29 mouse cellular contexts compared by ENCODE assay signal in the genomic region with DNA sequence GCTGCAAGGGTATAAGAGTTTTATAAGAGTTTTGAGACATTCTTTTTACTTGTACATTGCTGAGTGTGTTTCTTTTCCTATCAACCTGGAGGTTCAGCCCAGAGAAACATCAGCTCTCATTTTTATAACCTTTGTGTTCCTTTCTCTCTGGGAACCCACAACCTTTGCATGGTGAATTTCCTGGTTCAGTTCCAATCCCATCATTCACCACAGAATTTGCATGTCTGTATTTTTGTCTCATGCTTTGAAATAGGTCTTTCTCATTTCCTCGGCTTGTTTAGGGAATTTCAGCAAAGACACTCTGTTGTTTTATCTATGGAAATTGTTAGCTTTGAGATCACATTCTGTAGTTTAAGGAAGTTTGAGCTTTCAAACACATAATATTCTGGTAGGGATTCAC. TPM values are rescaled to one million over a fixed set of nuclear protein-coding genes. Genes with fewer than 3 reads are reported as not detected.
DNase-seq lines count a peak whose midpoint lies in the region; ATAC-seq and TF ChIP-seq lines count a peak whose summit lies in the region.
"Had no signal": no experiment of that assay in that cellular context is flagged by ENCODE, and none has a peak within 500 bp of the region (broad histone marks: within the 10 kb centered on the region; RNA-seq: fewer than 3 reads in every experiment).

No protein-coding gene starts in this region.

- TF ChIP-seq POLR2A in bone marrow macrophage, adult 2 months (IDR thresholded peaks at IDR 0.05; ENCODE audit: borderline replicate concordance, low read depth, low read length), result no peak

- peaks cover 55% of the 10 kb centered on the region for H3K4me1 ChIP-seq in bone marrow macrophage, adult 2 months (ENCODE audit: control insufficient read depth, insufficient read depth, low read length)
- H3K4me1 ChIP-seq: embryonic facial prominence, embryonic 12.5 days; heart, embryonic 13.5 days had no signal

- TF ChIP-seq CTCF in bone marrow macrophage, adult 2 months (IDR thresholded peaks at IDR 0.05; ENCODE audit: low read depth, low read length), result no peak

- DNase-seq in CD4-positive, CD25-positive, alpha-beta regulatory T cell, adult 2 months (ENCODE audit: low read depth, low spot score), result peak; percentile 43
- peak; percentile 38 to 39 for DNase-seq in B cell, adult 2 months
- DNase-seq in splenic B cell, adult 2 months (ENCODE audit: low read depth, low spot score), result peak; percentile 74
- no peak for DNase-seq in adrenal gland, adult 18-20 months (ENCODE audit: low spot score in 2 of 2)
- no peak for DNase-seq in cerebellum, postnatal 4 days (ENCODE audit: low spot score in 2 of 2)
- DNase-seq: adrenal gland, adult 8-10 months; adrenal gland, postnatal 25 days; cerebellum, adult 18-20 months; cerebellum, adult 9-10 months; cerebellum, postnatal 14 days; forebrain, postnatal 0 days; gastrocnemius, adult 2 months; gastrocnemius, postnatal 25 days; heart, adult 2 months; heart, postnatal 14 days; heart, postnatal 4 days had no signal

- peak overlapping the region; percentile 83 for H3K27ac ChIP-seq in bone marrow macrophage, adult 2 months (ENCODE audit: insufficient read depth, low read depth, low read length)
- H3K27ac ChIP-seq: embryonic facial prominence, embryonic 12.5 days; embryonic facial prominence, embryonic 15.5 days; gastrocnemius, adult 2 months; heart, adult 2 months; heart, embryonic 10.5 days; heart, embryonic 13.5 days; hindbrain, embryonic 14.5 days; hindbrain, postnatal 0 days had no signal

- no peak for ATAC-seq in CD4-positive, CD25-positive, alpha-beta regulatory T cell, adult 4 months
- ATAC-seq: forebrain, embryonic 14.5 days; forebrain, postnatal 0 days; hindbrain, postnatal 0 days had no signal

- H3K36me3 ChIP-seq in splenic B cell, adult 2 months (ENCODE audit: control insufficient read depth, insufficient read depth, low read length, poor library complexity, severe bottlenecking), result no peaks in the 10 kb centered on the region
- H3K36me3 ChIP-seq: embryonic facial prominence, embryonic 12.5 days; embryonic facial prominence, embryonic 15.5 days; heart, embryonic 10.5 days; heart, embryonic 13.5 days had no signal

- no peak overlapping the region for H3K4me3 ChIP-seq in bone marrow macrophage, adult 2 months (ENCODE audit: insufficient read depth, low read length)
- H3K4me3 ChIP-seq: embryonic facial prominence, embryonic 12.5 days; embryonic facial prominence, embryonic 15.5 days; gastrocnemius, adult 2 months; heart, adult 2 months; heart, embryonic 10.5 days; heart, embryonic 13.5 days had no signal

- no peaks in the 10 kb centered on the region for H3K27me3 ChIP-seq in splenic B cell, adult 2 months (ENCODE audit: control insufficient read depth, insufficient read depth, low read length, poor library complexity, severe bottlenecking)
- H3K27me3 ChIP-seq: embryonic facial prominence, embryonic 12.5 days; embryonic facial prominence, embryonic 15.5 days; heart, embryonic 13.5 days had no signal

RNA-seq across cellular contexts. Expression of a gene that starts 9.9 kb away (rescaled TPM):
- 100 to 1,000 TPM; 144 to 199 TPM for polyA plus RNA-seq in CD4-positive, CD25-positive, alpha-beta regulatory T cell, adult 4 months (2017; shearing (Covaris generic))
- polyA plus RNA-seq in bone marrow macrophage, adult 2 months (2012; ENCODE audit: insufficient read depth, insufficient read length, missing spikeins), result not detected in 2 replicates
- under 1 TPM in 1 of 2 experiments, not detected in 1; 0.38 TPM for total RNA-seq in adrenal gland, adult 18-20 months (2021)
- total RNA-seq: common myeloid progenitor, adult 5-6 weeks; forebrain, postnatal 0 days; gastrocnemius, adult 2 months; gastrocnemius, postnatal 25 days; heart, postnatal 4 days; hindbrain, postnatal 0 days had no signal
- polyA plus RNA-seq: embryonic facial prominence, embryonic 12.5 days; embryonic facial prominence, embryonic 15.5 days; forebrain, embryonic 11.5 days; forebrain, embryonic 14.5 days; forebrain, postnatal 0 days; heart, adult 2 months; heart, embryonic 10.5 days; heart, embryonic 13.5 days; hindbrain, embryonic 11.5 days; hindbrain, embryonic 14.5 days; hindbrain, postnatal 0 days; intestine, embryonic 14.5 days had no signal

RNA-seq across cellular contexts. Expression of a gene that starts 19.1 kb away (rescaled TPM):
- 10 to 100 TPM; 64.0 to 76.0 TPM for polyA plus RNA-seq in CD4-positive, CD25-positive, alpha-beta regulatory T cell, adult 4 months (2017; shearing (Covaris generic))
- 33.0 and 39.4 TPM in 2 replicates for polyA plus RNA-seq in bone marrow macrophage, adult 2 months (2012; ENCODE audit: insufficient read depth, insufficient read length, missing spikeins)
- total RNA-seq in adrenal gland, adult 18-20 months (2021), result 10 to 100 TPM; 49.7 to 58.0 TPM

RNA-seq across cellular contexts. Expression of a gene that starts 19.2 kb away (rescaled TPM):
- 100 to 1,000 TPM; 132 to 166 TPM for polyA plus RNA-seq in CD4-positive, CD25-positive, alpha-beta regulatory T cell, adult 4 months (2017; shearing (Covaris generic))
- polyA plus RNA-seq in bone marrow macrophage, adult 2 months (2012; ENCODE audit: insufficient read depth, insufficient read length, missing spikeins), result 854 and 867 TPM in 2 replicates
- 1 to 10 TPM; 2.6 to 2.8 TPM for total RNA-seq in adrenal gland, adult 18-20 months (2021)
- total RNA-seq: gastrocnemius, adult 2 months; gastrocnemius, postnatal 25 days; hindbrain, postnatal 0 days had no signal

RNA-seq across cellular contexts. Expression of a gene that starts 25.9 kb away (rescaled TPM):
- polyA plus RNA-seq in CD4-positive, CD25-positive, alpha-beta regulatory T cell, adult 4 months (2017; shearing (Covaris generic)), result 1 to 10 TPM; 4.9 to 8.3 TPM
- 32.5 and 39.2 TPM in 2 replicates for polyA plus RNA-seq in bone marrow macrophage, adult 2 months (2012; ENCODE audit: insufficient read depth, insufficient read length, missing spikeins)
- 1 to 10 TPM; 1.1 to 1.9 TPM for total RNA-seq in adrenal gland, adult 18-20 months (2021)
- total RNA-seq: gastrocnemius, adult 2 months had no signal

RNA-seq across cellular contexts. Expression of a gene that starts 31.9 kb away (rescaled TPM):
- 1 to 10 TPM in 1 of 2 experiments, under 1 TPM in 1; 0.37 to 1.7 TPM for polyA plus RNA-seq in CD4-positive, CD25-positive, alpha-beta regulatory T cell, adult 4 months (2017; shearing (Covaris generic))
- polyA plus RNA-seq in bone marrow macrophage, adult 2 months (2012; ENCODE audit: insufficient read depth, insufficient read length, missing spikeins), result 47.2 and 51.5 TPM in 2 replicates
- total RNA-seq in adrenal gland, adult 18-20 months (2021), result 10 to 100 TPM; 67.6 to 72.3 TPM

Comparison
In these comparisons a context has a peak if more than half of its experiments do, and no peak if none do; other contexts are left out.
1. DNase-seq: peak in CD4-positive, CD25-positive, alpha-beta regulatory T cell, adult 2 months (single experiment), B cell, adult 2 months (2 of 2) and splenic B cell, adult 2 months (single experiment); none in adrenal gland, adult 18-20 months (0 of 2) and cerebellum, postnatal 4 days (0 of 2).
2. RNA of a gene that starts 9.9 kb away (polyA plus RNA-seq): 144 to 199 TPM in CD4-positive, CD25-positive, alpha-beta regulatory T cell, adult 4 months; not detected in bone marrow macrophage, adult 2 months; every median in the first group is over 100 times any median in the second.